Mouse (Mus musculus) liver, postnatal 0 days (tissue): ENCODE measurements around the gene Cpne6.

Experiments used
- CTCF ChIP-seq: sonication (generic); IDR thresholded peaks from 2 replicates; pipeline ENCODE4 v1.5.1; 2016; ENCODE audit warnings: antibody characterized with exemption, low read depth
- EP300 ChIP-seq: IDR thresholded peaks from 2 replicates; pipeline ENCODE4 v1.6.1; 2016; ENCODE audit warnings: antibody characterized with exemption, low read depth, mild to moderate bottlenecking

- no peak for TF ChIP-seq CTCF
- TF ChIP-seq EP300 = no peak
These were observed 39.4 kb upstream of the Cpne6 start for GRCm38 (mm10) chr14:55470806-55471205.
